Mouse (Mus musculus) ZHBTc4 (cell line): ENCODE measurements around the gene Spem1.

Source experiments
- DNase-seq: peaks from one replicate; pipeline ENCODE4 v3.0.0-alpha.2; 2011; ENCODE audit warnings: low read depth, low spot score

Spem1 gene

DNA sequence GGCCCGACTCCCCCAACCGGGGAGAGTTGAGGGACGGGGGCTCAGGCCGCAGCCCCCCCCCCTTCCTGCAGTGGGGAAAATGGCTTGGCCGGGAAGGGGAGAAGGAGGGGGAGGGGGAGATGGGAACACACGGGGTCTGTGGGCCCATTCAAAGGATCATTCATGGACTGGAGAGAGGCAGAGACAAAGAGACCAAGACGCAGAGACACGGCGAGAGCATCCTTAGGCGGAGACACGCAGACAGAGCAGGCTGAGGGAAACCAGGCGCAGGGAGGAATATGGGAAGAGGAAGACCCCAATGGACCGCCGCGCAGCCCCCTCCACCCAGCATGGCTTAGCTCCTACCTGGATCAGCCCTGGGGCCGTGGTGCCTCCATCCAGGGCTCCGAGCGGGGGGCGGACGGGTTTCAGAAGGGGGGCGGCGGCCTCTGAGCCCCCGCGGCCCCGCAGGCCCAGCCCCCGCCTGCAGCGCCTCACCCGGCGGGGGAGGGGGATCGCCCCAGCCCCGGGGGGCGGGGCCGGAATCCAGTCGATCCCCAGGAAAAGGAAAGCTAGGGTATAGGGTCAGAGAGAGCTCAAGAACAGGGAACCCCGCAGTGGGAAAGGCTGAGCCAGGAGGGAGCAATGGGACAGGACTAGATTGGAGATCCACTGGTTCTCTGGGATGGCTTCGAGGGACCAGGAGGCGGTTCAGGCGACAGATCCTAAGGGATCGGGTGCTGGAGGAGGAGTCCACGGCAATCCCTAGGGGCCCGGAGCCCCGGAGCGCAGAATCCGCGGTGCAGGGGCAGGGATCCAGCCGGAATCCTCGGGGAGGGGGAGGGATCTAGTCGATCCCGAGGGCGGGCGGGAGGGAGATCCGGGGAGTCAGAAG is 15.0 kb upstream of the Spem1 start:
- no peak for DNase-seq

DNA sequence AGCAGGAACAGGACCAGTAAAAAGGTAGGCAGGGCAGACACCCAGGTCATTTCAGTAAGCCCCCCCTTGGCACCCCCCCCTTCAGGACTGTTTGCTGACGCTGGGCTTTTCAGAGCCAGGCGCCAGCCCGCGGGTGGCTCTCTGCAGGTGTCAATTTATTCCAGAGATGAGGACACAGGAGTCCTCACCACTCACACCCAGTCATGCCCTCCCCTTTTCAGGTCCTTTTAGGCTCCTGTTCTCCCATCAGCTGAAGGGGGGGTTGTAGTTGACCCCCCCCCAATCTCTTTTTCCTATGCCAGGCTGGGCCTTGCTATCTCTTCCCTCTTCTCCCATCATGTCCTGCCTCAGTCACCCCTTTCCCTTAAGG is 14.0 kb upstream of the Spem1 start:
- DNase-seq, result no peak

DNA sequence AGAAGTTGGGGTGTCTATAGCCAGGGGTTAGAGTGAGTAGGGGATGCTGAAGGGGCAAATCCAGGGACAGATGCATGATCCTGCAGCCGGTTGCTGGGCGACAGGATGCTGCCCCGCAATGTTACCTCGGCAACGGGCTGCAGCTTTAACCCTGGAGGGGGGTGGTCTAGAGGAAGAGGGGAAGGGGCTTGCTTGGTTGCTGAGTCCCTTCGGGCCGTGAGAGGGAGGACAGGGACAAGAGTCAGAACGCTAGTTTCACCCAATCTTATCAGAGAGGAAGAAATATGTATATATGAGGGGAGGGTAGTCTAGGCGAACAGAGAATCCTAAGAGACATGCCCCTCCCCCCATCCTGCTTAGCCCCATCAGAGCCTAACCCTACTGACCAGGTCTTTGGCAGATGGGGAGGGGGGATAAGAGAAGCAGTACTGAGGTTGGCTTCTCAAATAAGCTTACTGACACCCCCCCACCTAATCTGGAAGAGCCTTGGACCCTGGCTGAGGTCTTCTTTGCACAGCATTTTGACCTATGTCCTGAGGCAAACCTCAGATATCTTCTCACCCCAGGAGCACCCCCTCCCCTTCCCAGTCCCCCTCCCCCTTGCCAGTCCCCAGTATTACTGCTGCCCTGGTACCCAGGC is 13.5 kb upstream of the Spem1 start:
- no peak for DNase-seq

DNA sequence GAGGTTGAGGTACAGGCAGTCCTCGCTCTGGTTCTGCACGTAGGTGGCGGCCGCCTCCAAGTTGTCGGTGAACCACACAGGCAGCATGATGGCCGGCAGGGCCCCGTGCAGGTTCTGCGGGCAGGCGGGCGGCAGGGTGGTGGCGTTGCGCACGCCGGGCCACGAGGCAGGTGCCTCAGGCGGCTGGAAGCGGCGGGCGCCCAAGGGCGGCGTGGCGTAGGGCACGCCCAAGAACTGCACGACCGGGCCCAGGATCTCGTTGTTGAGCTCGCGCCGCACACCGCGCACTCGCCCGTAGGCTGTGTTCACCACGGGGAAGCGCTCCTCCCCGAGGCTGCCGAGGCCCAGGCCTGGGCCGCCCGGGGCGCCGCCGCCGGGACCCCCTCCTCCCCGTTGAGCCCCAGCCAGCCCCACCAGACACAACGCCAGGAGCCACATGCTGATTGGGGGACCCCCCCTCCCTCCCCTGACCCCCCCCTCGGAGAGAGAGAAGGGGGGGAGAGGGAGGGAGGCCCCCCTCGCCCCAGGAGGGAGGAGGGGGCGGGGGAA is 12.1 kb upstream of the Spem1 start:
- peak; percentile 84 for DNase-seq

DNA sequence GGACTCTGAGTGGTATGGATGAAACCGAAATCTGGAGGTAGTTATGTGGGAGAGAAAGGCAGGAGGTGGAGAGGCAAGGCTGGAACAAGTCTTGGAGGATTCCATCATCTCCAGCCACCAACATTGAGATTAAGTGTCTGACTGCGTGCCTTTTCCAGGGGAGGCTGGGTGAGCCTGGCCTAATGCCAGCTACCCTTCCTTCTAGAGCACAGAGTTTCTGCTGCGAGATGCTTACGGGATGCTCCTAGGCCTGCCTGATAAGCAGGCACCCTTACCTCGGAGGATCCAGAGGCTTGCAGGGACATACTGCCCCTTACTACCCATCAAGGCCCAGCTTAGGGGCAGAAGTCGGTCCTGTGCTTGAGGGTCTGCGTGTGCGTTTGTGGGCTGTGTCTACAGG is 11.6 kb upstream of the Spem1 start:
- no peak for DNase-seq

DNA sequence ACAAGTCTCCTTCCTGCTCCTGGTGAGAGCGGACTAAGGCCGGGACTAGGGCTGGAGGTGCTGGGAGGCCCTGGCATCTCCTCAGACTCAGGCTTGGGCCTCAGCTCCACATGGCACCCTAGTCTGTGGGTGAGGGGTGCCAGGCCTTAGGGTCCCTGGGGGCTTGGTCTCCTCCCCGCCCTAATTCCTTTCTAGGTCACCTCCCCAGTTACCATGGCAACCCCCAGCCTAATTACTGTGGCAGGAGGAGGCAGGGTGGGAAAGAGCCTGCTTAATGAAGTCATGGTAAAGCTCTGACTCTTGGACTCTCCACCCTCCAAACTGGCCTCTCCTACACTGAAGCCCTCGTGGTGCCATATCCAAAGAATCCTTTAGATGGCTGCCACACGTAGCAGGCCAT is 6.9 kb upstream of the Spem1 start:
- peak; percentile 36 for DNase-seq

DNA sequence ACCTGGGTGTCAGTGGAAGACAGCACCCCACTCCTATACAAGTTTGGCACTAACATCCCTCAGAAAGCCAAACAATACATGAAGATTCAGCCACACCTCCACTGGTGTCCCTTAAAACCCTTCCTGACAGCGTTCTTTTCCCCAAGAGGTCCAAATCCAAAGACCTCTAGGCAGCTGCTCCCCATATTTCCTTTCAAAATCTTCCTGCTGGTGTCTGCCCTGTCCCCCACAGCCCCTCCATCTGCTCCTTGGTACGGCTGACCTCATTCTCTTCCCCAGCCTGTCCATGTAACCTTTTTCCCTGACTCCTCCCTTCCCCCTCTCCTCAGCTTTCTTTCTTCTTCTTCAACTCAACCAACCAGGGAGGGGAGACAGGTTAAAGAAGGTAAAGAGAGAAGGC is 1.5 kb upstream of the Spem1 start:
- no peak for DNase-seq

DNA sequence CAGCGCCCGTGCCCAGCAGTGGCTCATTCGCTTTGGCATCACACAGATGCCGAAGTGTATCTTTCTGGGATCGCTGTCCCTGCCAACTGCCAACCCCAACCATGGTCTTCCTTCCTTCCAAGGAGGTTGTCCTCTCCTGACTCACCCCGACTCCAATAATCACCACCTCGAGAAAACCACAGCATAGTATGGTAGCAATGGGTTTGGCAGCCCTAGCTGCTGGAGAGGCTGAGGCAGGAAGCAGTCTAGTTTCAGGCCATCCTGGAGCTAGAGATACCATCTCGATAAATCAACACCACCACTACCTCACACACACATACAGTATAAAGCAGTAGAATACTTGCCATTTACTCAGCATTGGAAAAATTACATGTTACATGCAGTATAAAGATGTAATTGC is 3.1 kb downstream of the Spem1 start:
- DNase-seq, result no peak

DNA sequence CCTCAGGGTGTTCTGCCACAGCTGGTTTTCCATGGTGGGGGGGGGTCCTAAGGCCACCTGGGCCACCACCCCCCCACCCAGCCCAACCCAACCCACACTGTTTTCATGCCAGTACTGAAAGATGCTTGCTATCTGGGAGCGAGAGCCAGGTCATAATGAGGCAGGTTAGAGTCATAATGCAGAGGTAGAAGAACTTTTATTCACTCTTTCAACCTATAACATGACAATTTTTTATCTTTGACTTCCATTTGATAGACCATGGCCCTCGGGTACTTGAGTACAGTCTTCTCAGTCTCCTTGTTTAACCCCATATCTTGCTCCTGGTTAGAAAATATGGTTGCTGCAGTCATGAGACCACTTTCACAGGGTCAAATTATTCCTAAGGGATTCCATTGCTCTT is 3.6 kb downstream of the Spem1 start, which contains the start of gene Spem2:
Gene Spem2, minus strand, starts transcription at position 101 of the 400 bp plus-strand sequence.
- no peak for DNase-seq

DNA sequence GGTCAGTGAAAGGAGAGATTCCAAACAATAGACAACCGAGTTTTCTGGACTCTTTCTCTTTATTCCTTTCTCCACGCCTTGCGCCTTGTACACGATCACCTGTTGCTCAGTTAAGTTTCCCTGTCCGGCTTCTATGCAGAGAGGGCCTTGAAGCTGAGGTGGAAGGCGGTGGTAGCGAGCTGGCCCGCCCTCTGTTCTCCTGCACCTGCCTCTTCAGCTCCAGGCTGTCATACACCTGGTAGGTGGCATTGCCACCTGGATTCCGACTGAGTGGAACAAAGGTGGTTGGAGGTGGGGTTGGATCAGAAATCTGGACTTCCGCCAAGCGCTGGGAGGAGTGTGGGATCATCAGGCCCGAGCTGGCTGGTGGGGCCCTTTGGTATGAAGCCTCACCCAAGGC is 5.5 kb downstream of the Spem1 start:
- no peak for DNase-seq

DNA sequence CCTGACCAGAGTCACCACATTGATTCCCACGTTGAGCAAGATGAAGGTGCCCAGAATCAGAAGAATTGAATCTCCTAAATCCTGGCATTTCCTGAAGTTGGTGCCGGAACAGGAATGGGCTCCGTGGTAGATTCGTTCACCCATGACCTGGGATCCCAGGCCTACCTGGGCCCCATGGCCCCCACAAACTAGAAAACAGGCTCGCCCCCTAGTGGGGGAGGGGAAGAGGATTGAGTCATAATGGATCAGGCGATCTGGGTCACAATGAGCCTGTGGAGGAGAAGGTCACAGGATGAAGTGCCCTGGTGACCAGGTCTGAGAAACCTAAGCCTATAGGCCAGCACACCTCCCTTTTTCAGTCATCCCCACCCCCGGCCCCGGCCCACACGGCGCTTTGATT is 6.8 kb downstream of the Spem1 start, which contains the start of gene Gm39566:
Gene Gm39566, minus strand, starts transcription at position 144 of the 400 bp plus-strand sequence.
- DNase-seq, result no peak

DNA sequence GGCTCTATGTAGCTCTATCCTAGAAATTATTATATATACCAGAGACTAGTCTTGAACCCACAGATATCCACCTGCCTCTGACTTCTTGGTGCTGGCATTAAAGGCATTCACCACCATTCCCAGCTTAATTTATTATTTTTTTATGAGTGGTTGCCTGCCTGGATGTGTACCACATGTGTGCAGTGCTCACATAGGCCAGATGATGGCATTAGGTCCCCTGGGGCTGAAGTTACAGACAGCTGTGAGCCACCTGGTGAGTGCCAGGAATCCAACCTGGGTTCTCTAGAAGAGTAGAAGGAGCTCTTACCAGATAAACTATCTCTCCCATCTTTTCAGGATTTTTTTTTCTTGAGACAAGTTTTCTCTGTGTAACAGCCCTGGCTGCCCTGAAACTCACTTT is 11.7 kb downstream of the Spem1 start:
- no peak for DNase-seq

DNA sequence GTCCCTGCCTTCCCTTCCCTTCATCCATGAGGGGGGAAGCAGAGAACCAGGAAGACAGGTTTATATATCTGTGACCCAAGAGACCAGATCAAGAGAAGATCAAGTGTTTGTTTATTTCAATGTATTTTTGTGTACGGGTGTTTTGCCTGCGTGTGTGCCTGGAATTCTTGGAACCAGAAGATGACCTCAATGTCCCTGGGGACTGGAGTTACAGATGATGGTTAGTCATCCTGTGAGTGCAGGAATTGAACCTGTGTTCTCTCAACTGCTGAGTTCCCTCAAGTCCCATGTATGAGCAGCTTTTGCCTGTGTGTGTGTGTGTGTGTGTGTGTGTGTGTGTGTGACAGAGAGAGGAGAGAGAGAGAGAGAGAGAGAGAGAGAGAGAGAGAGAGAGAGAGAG is 14.3 kb downstream of the Spem1 start:
- DNase-seq, result no peak

DNA sequence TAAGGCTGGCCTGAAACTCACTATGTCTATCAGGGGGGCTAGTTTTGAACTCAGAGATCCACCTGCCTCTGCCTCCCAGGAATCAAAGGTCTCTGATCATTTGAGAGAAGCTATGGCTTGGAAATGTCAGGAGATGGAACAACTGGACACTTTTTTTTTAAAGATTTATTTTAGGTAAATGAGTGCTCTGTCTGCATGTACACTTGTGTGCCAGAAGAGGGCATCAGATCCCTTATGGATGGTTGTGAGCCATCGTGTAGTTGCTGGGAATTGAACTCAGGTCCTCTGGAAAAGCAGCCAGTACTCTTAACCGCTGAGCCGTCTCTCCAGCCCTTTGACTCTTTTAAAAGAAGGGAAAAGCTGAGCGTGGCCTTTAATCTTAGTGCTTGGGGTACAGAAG is 15.6 kb downstream of the Spem1 start:
- DNase-seq, result no peak

DNA sequence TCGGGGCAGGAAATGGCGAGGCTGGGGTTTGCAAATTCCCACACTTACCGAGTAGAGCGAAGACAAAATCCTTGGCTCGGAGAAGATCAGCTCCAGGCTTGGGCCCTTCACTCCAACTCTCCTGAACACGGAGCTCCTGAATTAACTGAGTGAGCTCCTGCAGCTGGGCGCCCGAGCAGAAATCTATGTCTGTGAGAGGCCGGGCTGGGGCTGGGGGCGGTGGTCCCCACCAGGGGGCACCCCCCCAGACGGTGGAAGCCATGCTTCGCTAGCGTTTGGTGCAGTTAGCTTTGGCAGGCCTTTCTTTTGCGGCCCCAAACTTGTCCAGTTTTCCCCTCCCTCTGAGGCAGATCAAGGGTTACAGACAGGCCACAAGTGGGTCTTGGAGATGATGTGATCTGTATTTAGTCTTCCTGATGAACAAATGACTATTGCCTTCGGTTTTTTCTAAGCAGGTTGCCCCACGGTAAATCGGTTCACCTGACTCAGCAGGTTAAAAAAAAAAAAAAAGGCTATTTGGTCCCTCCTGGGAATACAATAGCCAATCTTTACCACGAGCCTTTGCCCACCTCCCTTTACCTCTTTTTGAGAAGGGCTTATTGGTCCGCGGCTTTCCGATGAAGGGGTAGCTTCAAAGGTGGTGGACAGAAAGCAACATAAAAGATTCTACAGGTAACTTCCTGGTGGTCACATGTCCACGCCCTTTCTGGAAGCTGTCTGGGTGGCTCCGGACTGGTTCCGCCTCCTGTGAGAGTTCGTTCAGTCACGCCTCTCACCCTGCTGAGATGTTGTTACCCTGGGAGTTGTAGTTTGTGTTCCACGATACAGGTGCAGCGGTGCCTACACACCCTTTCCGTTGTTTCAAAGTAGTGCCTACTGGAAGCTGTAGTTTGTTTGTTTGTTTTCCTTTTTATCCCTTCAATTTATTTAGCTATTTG is 16.7 kb downstream of the Spem1 start, which contains the start of gene Tmem102:
Gene Tmem102, minus strand, starts transcription at position 653 of the 938 bp plus-strand sequence.
- peak; percentile 85 for DNase-seq

DNA sequence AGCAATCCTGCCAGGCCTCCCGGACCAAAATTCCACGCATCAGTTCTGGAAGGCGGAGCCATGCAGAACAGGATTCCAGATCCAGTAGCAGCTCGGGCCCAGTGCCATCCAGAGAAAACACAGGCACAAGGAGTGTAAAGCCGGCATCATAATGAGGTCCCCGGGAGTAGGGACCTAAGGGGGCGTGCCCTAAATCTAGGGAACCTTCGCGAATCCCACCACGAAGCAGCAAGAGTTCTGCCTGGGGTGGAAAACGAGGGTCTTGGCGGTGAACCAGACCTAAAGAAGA is 17.4 kb downstream of the Spem1 start:
- no peak for DNase-seq

DNA sequence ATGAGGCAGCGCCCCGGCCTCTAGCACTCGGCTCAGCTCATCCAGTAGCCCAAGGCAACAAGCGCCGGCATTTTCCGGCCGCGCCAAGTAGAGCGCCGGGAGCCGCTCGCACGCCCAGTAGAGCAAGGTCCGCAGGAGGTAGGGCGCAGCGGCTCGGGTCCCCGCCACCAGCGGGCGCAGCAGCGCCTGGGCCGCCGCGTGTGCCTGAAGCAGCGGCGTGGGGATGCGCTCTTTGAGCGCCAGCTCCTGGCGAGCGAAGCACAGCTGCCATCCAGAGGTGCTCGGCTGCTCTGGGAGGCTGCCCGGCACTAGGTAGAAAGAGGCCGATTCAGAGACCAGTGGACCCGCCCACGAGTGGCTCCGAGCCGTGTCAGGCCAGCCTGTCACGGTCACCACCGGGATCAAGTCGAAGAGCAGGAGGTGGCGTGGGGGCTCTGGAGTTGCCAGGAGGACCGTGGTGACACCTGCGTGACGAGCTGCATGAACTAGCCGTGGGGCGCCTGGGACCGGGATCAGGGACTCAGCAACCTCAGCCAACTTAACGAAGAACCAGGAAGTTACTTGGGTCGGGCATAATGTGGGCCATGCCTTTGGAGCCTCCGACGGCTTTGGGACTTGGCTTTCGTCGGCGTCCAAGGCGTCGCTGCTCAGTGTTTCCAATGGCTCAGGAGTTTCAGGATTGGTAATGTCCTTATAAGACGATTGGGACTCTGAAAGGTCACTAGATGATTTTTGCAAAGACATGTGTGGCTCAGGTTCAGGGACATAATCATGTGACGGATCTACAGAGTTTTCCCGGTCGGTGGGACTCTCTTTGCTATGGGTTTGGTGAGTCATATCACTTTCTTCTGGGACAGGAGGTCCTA is 18.0 kb downstream of the Spem1 start:
- DNase-seq, result peak; percentile 91

DNA sequence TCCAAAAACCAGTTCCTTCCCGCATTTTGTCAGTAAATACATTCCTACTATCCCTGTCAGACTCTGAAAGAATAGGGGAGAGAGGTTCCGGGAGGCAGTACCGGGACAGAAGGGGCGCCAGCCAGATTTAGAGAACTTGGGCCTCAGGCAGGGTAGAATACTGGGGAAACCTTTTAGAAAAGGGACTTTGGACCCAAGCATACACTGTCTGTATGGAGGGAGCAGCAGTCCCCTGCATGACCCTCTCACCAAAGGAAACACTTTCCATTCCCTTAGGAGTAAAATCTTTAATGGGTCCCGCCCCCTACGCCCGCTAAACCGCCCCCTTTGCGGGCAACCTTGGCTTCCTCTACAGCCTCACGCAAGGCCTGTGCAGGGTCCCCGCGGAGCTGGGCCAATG is 18.7 kb downstream of the Spem1 start:
- DNase-seq, result no peak

DNA sequence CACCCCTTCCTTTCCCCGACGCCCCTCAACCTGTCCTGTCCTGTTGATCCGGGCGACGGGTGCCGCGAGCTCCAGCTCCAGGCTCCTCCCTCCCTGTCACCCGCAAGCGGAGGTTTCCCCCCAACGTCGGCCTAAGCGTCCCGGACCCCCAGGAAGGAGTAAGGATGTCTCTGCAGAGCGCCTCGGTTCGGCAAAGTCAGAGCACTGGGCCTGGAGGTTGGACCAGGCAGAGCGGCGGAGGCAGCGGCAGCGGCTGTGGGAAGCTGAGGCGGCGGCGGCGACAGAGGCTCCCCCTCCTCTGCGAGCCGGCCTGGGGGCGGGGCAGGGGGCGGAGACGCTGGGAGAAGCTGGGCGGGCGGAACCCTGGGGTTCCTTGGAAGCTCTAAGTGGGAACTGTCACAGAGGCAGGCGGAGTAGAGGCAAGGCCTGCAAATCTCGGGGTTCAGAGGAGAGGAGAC is 19.3 kb downstream of the Spem1 start:
- peak; percentile 90 for DNase-seq

DNA sequence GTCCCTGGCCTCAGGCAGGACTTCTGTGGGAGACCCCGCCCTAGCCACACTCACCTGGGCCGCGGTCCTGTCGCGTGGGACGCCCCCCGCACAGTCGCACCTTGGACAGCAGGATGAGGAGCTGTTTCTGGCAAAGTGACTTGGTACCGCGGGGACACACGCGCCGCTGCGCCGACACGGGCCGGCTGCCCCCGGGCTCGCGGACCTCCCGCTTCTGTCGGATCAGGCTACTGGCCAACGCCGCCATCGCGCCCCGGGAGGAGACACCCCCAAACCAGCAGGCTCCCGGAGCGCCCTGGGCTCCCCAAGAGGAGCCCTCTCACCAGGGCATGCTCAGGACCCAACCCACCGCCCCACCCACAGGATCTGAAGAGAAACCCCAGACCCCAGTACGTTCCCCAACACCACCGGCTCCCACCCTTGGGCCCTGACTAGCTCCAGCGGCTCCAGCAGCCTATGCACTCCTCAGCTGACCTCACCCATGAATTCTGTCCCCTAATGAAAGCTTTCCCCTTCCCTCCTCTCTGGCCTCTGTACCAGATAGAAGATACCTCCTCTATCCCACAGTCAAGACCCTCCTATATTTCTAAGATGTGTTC is 20.5 kb downstream of the Spem1 start, which contains the start of gene Fgf11:
Gene Fgf11, minus strand, starts transcription at position 479 of the 599 bp plus-strand sequence.
- no peak for DNase-seq
